Mouse (Mus musculus) thymus, postnatal 25 days (tissue): ENCODE measurements around the gene Siah1a.

Source experiments
- DNase-seq: peaks from one replicate; pipeline ENCODE4 v3.0.0; 2022

Gene Siah1a

DNA sequence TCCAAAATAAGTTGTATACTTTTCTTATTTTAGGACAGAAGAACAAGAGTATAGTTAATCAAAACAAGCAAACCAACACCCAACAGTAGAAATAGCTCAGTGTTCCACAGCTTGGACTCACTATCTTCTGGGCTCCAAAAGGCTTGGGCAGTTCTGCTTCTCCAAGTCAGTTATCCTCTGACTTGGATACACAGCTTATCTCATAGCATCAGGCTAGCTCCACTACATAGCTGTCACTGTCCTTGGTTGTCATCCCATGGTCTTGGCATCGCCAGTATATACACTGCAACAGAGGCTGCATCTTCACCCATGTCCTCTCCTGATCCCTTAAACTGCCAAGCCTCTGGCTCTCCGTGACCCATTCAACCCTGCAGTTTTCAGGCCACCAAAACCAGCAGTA lies 50.0 kb downstream of the Siah1a start:
- DNase-seq: no peak

DNA sequence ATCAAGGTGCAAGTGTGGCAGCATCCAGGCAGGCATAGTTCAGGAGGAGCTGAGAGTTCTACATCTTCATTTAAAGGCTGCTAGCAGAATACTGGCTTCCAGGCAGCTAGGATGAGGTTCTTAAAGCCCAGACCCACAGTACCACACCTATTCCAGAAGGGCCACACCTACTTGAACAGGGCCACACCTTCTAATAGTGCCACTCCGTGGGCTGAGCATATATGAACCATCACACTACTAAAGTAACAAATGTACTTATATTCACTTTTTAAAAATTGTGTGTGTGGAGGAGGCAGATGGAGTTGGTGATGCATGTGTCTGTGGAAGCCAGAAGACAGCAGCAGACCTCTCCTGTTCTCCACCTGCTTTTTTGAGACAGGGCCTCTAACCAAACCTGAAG lies 51.7 kb downstream of the Siah1a start:
- no peak for DNase-seq

DNA sequence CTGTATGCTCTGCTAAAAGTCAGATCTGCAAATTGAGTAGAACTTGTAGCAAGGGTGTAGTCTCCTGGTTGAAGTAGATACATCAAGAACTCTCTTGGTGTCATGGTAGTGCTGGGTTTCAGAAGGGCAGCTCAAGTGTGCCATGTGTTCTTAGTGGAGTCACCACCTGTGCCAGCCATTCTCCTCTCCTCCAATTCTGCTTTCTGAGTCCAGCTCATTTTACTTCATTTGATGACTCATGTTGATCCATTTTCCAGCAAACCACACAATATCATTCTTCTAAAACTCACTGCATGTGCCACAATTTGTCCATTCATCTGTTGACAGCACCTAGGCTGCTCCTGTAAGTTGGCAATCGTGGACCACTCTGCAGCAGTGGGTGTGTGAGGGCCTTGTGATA lies 53.6 kb downstream of the Siah1a start:
- no peak for DNase-seq

DNA sequence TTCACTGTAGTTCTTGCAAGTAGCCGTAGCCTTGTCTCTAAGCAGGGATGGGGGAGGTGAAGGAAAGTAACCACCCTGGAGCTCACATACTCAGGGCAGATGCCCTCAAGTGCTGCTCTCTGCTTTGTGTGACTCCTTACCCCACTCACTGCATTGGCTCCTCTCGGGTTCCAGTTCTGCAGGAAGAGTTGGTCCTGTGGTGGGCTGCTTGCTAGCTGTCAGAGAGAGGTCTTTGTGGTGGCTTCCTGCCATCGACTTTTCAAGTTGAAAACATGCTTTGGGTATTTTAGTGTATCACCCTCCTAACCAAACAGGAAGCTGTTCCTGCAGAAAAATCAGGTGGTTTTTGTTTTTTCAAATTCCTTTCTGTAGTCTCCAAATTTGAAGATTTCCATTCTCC lies 59.1 kb downstream of the Siah1a start:
- peak; percentile 77 for DNase-seq
